Mouse (Mus musculus) liver, embryonic 14.5 days (tissue): ENCODE data around the gene Usp3.

ENCODE experiments used
- CTCF ChIP-seq: IDR thresholded peaks from 2 replicates; pipeline ENCODE4 v1.5.1; 2016; ENCODE audit warnings: antibody characterized with exemption, low read depth, control low read depth
- EP300 ChIP-seq: IDR thresholded peaks from 2 replicates; pipeline ENCODE4 v1.6.1; 2016; ENCODE audit warnings: antibody characterized with exemption, low read depth

DNA sequence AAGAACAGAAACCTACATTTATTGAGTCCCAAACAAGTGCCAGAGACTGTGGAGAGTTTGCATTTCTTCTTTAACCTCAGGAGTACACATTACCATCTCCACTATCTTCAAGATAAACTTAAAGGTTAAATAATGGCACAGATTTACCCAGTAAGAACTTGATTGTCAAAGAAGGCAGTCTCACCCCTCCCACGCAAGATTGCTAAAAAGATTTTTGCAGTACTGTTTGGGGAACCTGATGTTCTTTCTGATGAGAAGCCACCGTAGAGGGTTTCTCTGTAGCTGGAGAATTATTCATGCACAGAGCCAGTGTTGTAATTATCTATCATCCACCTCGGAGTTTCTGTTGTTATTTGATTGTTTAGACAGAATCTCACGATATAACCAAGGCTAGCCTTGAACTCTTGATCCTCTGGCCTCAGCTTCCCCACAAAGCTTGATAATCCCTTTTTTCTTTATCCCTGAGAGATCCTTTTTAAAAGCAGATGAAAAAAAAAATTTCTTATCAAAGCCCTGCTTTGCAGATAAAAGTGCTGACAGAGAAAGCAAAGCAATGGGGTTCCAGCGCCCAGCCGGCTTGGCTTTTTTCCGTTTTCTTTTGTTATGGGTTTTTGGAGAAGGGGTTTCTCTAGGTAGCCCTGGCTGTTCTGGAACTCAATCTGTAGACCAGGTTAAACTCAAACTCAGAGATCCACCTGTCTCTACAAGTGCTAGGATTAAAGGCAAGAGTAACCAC, 4.7 kb upstream of the Usp3 start:
- TF ChIP-seq EP300 (no peak), CTCF (no peak)
